Mouse (Mus musculus): ENCODE results near the gene Rpl6. TPM values are rescaled to one million over a fixed set of nuclear protein-coding genes. Genes with fewer than 3 reads are reported as not detected.
"Not testable (repeated sequence)": the region's sequence is repeated elsewhere in the genome, so short reads cannot be mapped to it uniquely, and the experiment has no call there.

The Rpl6 gene
- total RNA-seq, 2 experiments from 2014 or later, result 520 to 542 TPM

- no peak for DNase-seq (ENCODE audit: low spot score in 2 of 2)
Measured at GRCm38 (mm10) chr5:121221328-121221850, 17.1 kb downstream of the Rpl6 start.

- not testable (repeated sequence) for DNase-seq (ENCODE audit: low spot score in 2 of 2)
Measured at GRCm38 (mm10) chr5:121224020-121224419, 19.7 kb downstream of the Rpl6 start.

- no peak for DNase-seq (ENCODE audit: low spot score in 2 of 2)
Measured at GRCm38 (mm10) chr5:121224856-121225255, 20.6 kb downstream of the Rpl6 start.

- no peak for DNase-seq (ENCODE audit: low spot score in 2 of 2)
Measured at GRCm38 (mm10) chr5:121225854-121226253, 21.6 kb downstream of the Rpl6 start.

- no peak for DNase-seq (ENCODE audit: low spot score in 2 of 2)
Measured at GRCm38 (mm10) chr5:121226406-121226805, 22.1 kb downstream of the Rpl6 start.

- DNase-seq (ENCODE audit: low spot score in 2 of 2), result no peak
Measured at GRCm38 (mm10) chr5:121226845-121227244, 22.6 kb downstream of the Rpl6 start.

- not testable (repeated sequence) for DNase-seq (ENCODE audit: low spot score in 2 of 2)
Measured at GRCm38 (mm10) chr5:121227330-121227729, 23.0 kb downstream of the Rpl6 start.

GRCm38 (mm10) chr5:121229182-121229581 is 24.9 kb downstream of the Rpl6 start:
- DNase-seq (ENCODE audit: low spot score in 2 of 2), result no peak

- no peak for DNase-seq (ENCODE audit: low spot score in 2 of 2)
Measured at GRCm38 (mm10) chr5:121230811-121231210, 26.5 kb downstream of the Rpl6 start.

GRCm38 (mm10) chr5:121232789-121233188 is 28.5 kb downstream of the Rpl6 start:
- no peak for DNase-seq (ENCODE audit: low spot score in 2 of 2)

- DNase-seq (ENCODE audit: low spot score in 2 of 2), result no peak
Measured at GRCm38 (mm10) chr5:121233726-121234125, 29.4 kb downstream of the Rpl6 start.

- DNase-seq (ENCODE audit: low spot score in 2 of 2), result no peak
Measured at GRCm38 (mm10) chr5:121236171-121236570, 31.9 kb downstream of the Rpl6 start.

GRCm38 (mm10) chr5:121238208-121238607 is 33.9 kb downstream of the Rpl6 start:
- DNase-seq (ENCODE audit: low spot score in 2 of 2), result no peak

- peak; percentile 46 to 57 for DNase-seq (ENCODE audit: low spot score in 2 of 2)
Measured at GRCm38 (mm10) chr5:121239846-121240245, 35.6 kb downstream of the Rpl6 start.

- no peak for DNase-seq (ENCODE audit: low spot score in 2 of 2)
Measured at GRCm38 (mm10) chr5:121241182-121241581, 36.9 kb downstream of the Rpl6 start.

- DNase-seq (ENCODE audit: low spot score in 2 of 2), result no peak
Measured at GRCm38 (mm10) chr5:121242261-121242660, 38.0 kb downstream of the Rpl6 start.

- no peak for DNase-seq (ENCODE audit: low spot score in 2 of 2)
Measured at GRCm38 (mm10) chr5:121242701-121243100, 38.4 kb downstream of the Rpl6 start.

GRCm38 (mm10) chr5:121243676-121244364 is 39.5 kb downstream of the Rpl6 start:
- DNase-seq (ENCODE audit: low spot score in 2 of 2), result no peak

GRCm38 (mm10) chr5:121244365-121244731 is 40.1 kb downstream of the Rpl6 start:
- no peak for DNase-seq (ENCODE audit: low spot score in 2 of 2)

GRCm38 (mm10) chr5:121245201-121245600 is 40.9 kb downstream of the Rpl6 start:
- DNase-seq (ENCODE audit: low spot score in 2 of 2), result no peak

GRCm38 (mm10) chr5:121248766-121249394 is 44.6 kb downstream of the Rpl6 start:
- no peak for DNase-seq (ENCODE audit: low spot score in 2 of 2)

GRCm38 (mm10) chr5:121249693-121250092 is 45.4 kb downstream of the Rpl6 start:
- no peak for DNase-seq (ENCODE audit: low spot score in 2 of 2)

- DNase-seq (ENCODE audit: low spot score in 2 of 2), result no peak
Measured at GRCm38 (mm10) chr5:121251813-121252212, 47.5 kb downstream of the Rpl6 start.

Measured in layer of hippocampus, postnatal 10 days (tissue).